Mouse (Mus musculus): ENCODE results near the gene Crbn.

Gene Crbn

GRCm38 (mm10) chr6:106799333-106800226, at the start of gene Crbn:
Crbn (minus strand) TSS chr6:106800077.
- DNase-seq (ENCODE audit: low spot score): peak; percentile 74

- no peak for DNase-seq (ENCODE audit: low spot score)
Measured at GRCm38 (mm10) chr6:106840181-106840580, 40.3 kb upstream of the Crbn start.

- DNase-seq (ENCODE audit: low spot score): no peak
Measured at GRCm38 (mm10) chr6:106838053-106838452, 38.2 kb upstream of the Crbn start.

GRCm38 (mm10) chr6:106835316-106835715, 35.4 kb upstream of the Crbn start:
- DNase-seq (ENCODE audit: low spot score): no peak

GRCm38 (mm10) chr6:106822329-106822728, 22.5 kb upstream of the Crbn start:
- DNase-seq (ENCODE audit: low spot score): no peak

GRCm38 (mm10) chr6:106820566-106820965, 20.7 kb upstream of the Crbn start:
- DNase-seq (ENCODE audit: low spot score): no peak

GRCm38 (mm10) chr6:106819906-106820305, 20.0 kb upstream of the Crbn start:
- no peak for DNase-seq (ENCODE audit: low spot score)

GRCm38 (mm10) chr6:106819246-106819645, 19.4 kb upstream of the Crbn start:
- no peak for DNase-seq (ENCODE audit: low spot score)

GRCm38 (mm10) chr6:106810686-106811085, 10.8 kb upstream of the Crbn start:
- no peak for DNase-seq (ENCODE audit: low spot score)

GRCm38 (mm10) chr6:106809161-106809560, 9.3 kb upstream of the Crbn start:
- no peak for DNase-seq (ENCODE audit: low spot score)

GRCm38 (mm10) chr6:106804904-106805303, 5.0 kb upstream of the Crbn start:
- DNase-seq (ENCODE audit: low spot score): no peak

- DNase-seq (ENCODE audit: low spot score): no peak
Measured at GRCm38 (mm10) chr6:106800227-106800557, 315 bp upstream of the Crbn start.

- no peak for DNase-seq (ENCODE audit: low spot score)
Measured at GRCm38 (mm10) chr6:106794094-106794814, 5.6 kb downstream of the Crbn start.

GRCm38 (mm10) chr6:106793621-106794020, 6.3 kb downstream of the Crbn start:
- DNase-seq (ENCODE audit: low spot score): no peak

- DNase-seq (ENCODE audit: low spot score): no peak
Measured at GRCm38 (mm10) chr6:106793088-106793487, 6.8 kb downstream of the Crbn start.

- DNase-seq (ENCODE audit: low spot score): no peak
Measured at GRCm38 (mm10) chr6:106792486-106792885, 7.4 kb downstream of the Crbn start.

- no peak for DNase-seq (ENCODE audit: low spot score)
Measured at GRCm38 (mm10) chr6:106791429-106791828, 8.4 kb downstream of the Crbn start.

- DNase-seq (ENCODE audit: low spot score): no peak
Measured at GRCm38 (mm10) chr6:106787138-106787537, 12.7 kb downstream of the Crbn start.

GRCm38 (mm10) chr6:106770046-106770445, 29.8 kb downstream of the Crbn start:
- DNase-seq (ENCODE audit: low spot score): no peak

- DNase-seq (ENCODE audit: low spot score): no peak
Measured at GRCm38 (mm10) chr6:106769290-106769866, 30.5 kb downstream of the Crbn start.

- DNase-seq (ENCODE audit: low spot score): peak; percentile 93
Measured at GRCm38 (mm10) chr6:106768640-106769289, 31.1 kb downstream of the Crbn start, which contains the start of gene Trnt1. Trnt1 (plus strand) TSS chr6:106769120.

- DNase-seq (ENCODE audit: low spot score): no peak
Measured at GRCm38 (mm10) chr6:106766774-106767173, 33.1 kb downstream of the Crbn start.

All from urinary bladder, postnatal 10 days (tissue).